In genomic region chr12:69674176-69674575, GRCm38 (mm10) we compare ENCODE assay signal across 25 mouse cellular contexts. TPM values are rescaled to one million over a fixed set of nuclear protein-coding genes. Genes with fewer than 3 reads are reported as not detected.
DNase-seq lines count a peak whose midpoint lies in the region; ATAC-seq and TF ChIP-seq lines count a peak whose summit lies in the region.
"Had no signal": no experiment of that assay in that cellular context is flagged by ENCODE, and none has a peak within 500 bp of the region (broad histone marks: within the 10 kb centered on the region; RNA-seq: fewer than 3 reads in every experiment).

No protein-coding gene starts in this region.

- no peak for TF ChIP-seq CTCF in kidney, adult 2 months (conservative IDR thresholded peaks at IDR 0.05; ENCODE audit: insufficient read depth, insufficient read length, low read depth, low read length)
- TF ChIP-seq CTCF in lung, embryonic 14.5 days (IDR thresholded peaks at IDR 0.05; ENCODE audit: low read depth): no peak
- no peak for TF ChIP-seq CTCF in lung, adult 2 months (IDR thresholded peaks at IDR 0.05; ENCODE audit: insufficient read depth, low read length)

- H3K4me2 ChIP-seq in lung, embryonic 14.5 days: no peak overlapping the region
- H3K4me2 ChIP-seq: embryonic facial prominence, embryonic 15.5 days; hindbrain, embryonic 14.5 days; liver, embryonic 12.5 days; neural tube, embryonic 12.5 days had no signal

- WGBS in heart, embryonic 10.5 days: 97% methylated on average over 1 of the region's 1 CpGs
- 2% methylated on average over 1 of the region's 1 CpGs for WGBS in kidney, adult 2 months
- 50% methylated on average over 1 of the region's 1 CpGs for WGBS in lung, embryonic 14.5 days
- 16% methylated on average over 1 of the region's 1 CpGs for WGBS in lung, adult 2 months

- no peak overlapping the region for H3K27ac ChIP-seq in heart, embryonic 10.5 days
- H3K27ac ChIP-seq in kidney, adult 2 months (ENCODE audit: insufficient read depth, low read depth, low read length): no peak overlapping the region
- no peak overlapping the region for H3K27ac ChIP-seq in lung, embryonic 14.5 days (ENCODE audit: low read depth)
- H3K27ac ChIP-seq: embryonic facial prominence, embryonic 15.5 days; hindbrain, embryonic 14.5 days; liver, embryonic 12.5 days; neural tube, embryonic 12.5 days; stomach, postnatal 0 days had no signal

- TF ChIP-seq POLR2A in kidney, adult 2 months (IDR thresholded peaks at IDR 0.05; ENCODE audit: low read depth, low read length): no peak
- TF ChIP-seq POLR2A in lung, adult 2 months (IDR thresholded peaks at IDR 0.05; ENCODE audit: borderline replicate concordance, extremely low read depth, low read depth, low read length): no peak

- peak; percentile 82 for DNase-seq in heart, adult 11 months
- no peak for DNase-seq in heart, embryonic 10.5 days (ENCODE audit: low spot score)
- peak; percentile 36 for DNase-seq in kidney, adult 2 months
- DNase-seq in kidney, postnatal 25 days: no peak
- DNase-seq in lung, embryonic 14.5 days: peak; percentile 59
- DNase-seq in lung, adult 2 months: no peak
- DNase-seq in Muller cell, postnatal 12 days (ENCODE audit: inconsistent ontology term): no peak
- DNase-seq: adrenal gland, adult 8-10 months; cerebellum, adult 8-10 months; gastrocnemius, postnatal 10 days; heart, postnatal 36 days; kidney, adult 18-20 months; left cerebral cortex, postnatal 4 days; lung, adult 18-20 months; midbrain, embryonic 14.5 days; right cerebral cortex, postnatal 14 days; thymus, adult 2 months had no signal

- ATAC-seq in lung, embryonic 14.5 days (ENCODE audit: insufficient read depth): no peak
- ATAC-seq: CD4-positive, CD25-positive, alpha-beta regulatory T cell, adult 4 months; forebrain, embryonic 14.5 days; inflammation-experienced regulatory T-cells, adult 6 months had no signal

- H3K9me3 ChIP-seq in heart, embryonic 10.5 days: no peaks in the 10 kb centered on the region
- H3K9me3 ChIP-seq in lung, embryonic 14.5 days (ENCODE audit: low read depth, low read length): no peaks in the 10 kb centered on the region
- H3K9me3 ChIP-seq: embryonic facial prominence, embryonic 15.5 days; liver, embryonic 12.5 days; neural tube, embryonic 12.5 days had no signal

- H3K27me3 ChIP-seq in heart, embryonic 10.5 days (ENCODE audit: insufficient read depth, poor library complexity, severe bottlenecking): no peaks in the 10 kb centered on the region
- no peaks in the 10 kb centered on the region for H3K27me3 ChIP-seq in kidney, adult 2 months (replicated peaks; ENCODE audit: control insufficient read depth, insufficient read depth, low read length)
- no peaks in the 10 kb centered on the region for H3K27me3 ChIP-seq in lung, embryonic 14.5 days (ENCODE audit: insufficient read depth, low read length)
- H3K27me3 ChIP-seq: embryonic facial prominence, embryonic 15.5 days; liver, embryonic 12.5 days; neural tube, embryonic 12.5 days had no signal

- H3K36me3 ChIP-seq in heart, embryonic 10.5 days: no peaks in the 10 kb centered on the region
- no peaks in the 10 kb centered on the region for H3K36me3 ChIP-seq in kidney, adult 2 months (ENCODE audit: control insufficient read depth, insufficient read depth, low read length)
- H3K36me3 ChIP-seq in lung, embryonic 14.5 days (ENCODE audit: insufficient read depth): no peaks in the 10 kb centered on the region
- H3K36me3 ChIP-seq: embryonic facial prominence, embryonic 15.5 days; liver, embryonic 12.5 days; neural tube, embryonic 12.5 days had no signal

- no peak overlapping the region for H3K4me3 ChIP-seq in heart, embryonic 10.5 days
- H3K4me3 ChIP-seq in kidney, adult 2 months (ENCODE audit: insufficient read depth, low read depth, low read length): no peak overlapping the region
- no peak overlapping the region for H3K4me3 ChIP-seq in lung, embryonic 14.5 days (ENCODE audit: low read depth, low read length)
- H3K4me3 ChIP-seq in lung, adult 2 months (replicated peaks; ENCODE audit: extremely low read depth, low read depth, low read length): no peak overlapping the region
- H3K4me3 ChIP-seq: embryonic facial prominence, embryonic 15.5 days; liver, embryonic 12.5 days; neural tube, embryonic 12.5 days had no signal

- no peak overlapping the region for H3K9ac ChIP-seq in lung, embryonic 14.5 days
- H3K9ac ChIP-seq: embryonic facial prominence, embryonic 15.5 days; hindbrain, embryonic 14.5 days; liver, embryonic 12.5 days; neural tube, embryonic 12.5 days had no signal

- H3K4me1 ChIP-seq in heart, embryonic 10.5 days: peaks cover 10% of the 10 kb centered on the region; the same call in 1 of the 2 replicates
- H3K4me1 ChIP-seq in kidney, adult 2 months (ENCODE audit: control insufficient read depth, insufficient read depth, low read length): peaks cover 20% of the 10 kb centered on the region
- H3K4me1 ChIP-seq in lung, embryonic 14.5 days (ENCODE audit: insufficient read depth): peaks cover 8% of the 10 kb centered on the region; the same call in 1 of the 2 replicates
- H3K4me1 ChIP-seq in lung, adult 2 months (ENCODE audit: control insufficient read depth, insufficient read depth, low read length): peaks cover 11% of the 10 kb centered on the region

RNA-seq across cellular contexts. Expression of gene Sos2, which starts 7.5 kb away (rescaled TPM):
- 5.6 and 6.8 TPM in 2 replicates for polyA plus RNA-seq in heart, embryonic 10.5 days (2016; fragmentation: Nextera tagmentation; extraction: Ambion mirVana)
- polyA plus RNA-seq in kidney, adult 2 months (2012; rRNA removed): 28.5 and 28.8 TPM in 2 replicates
- polyA plus RNA-seq in lung, embryonic 14.5 days (2014; fragmentation: Nextera tagmentation; extraction: Ambion mirVana): 11.4 and 13.0 TPM in 2 replicates
- 17.6 and 25.1 TPM in 2 replicates for polyA plus RNA-seq in lung, adult 2 months (2012; rRNA removed)

RNA-seq across cellular contexts. Expression of gene L2hgdh, which starts 50.5 kb away (rescaled TPM):
- polyA plus RNA-seq in heart, embryonic 10.5 days (2016; fragmentation: Nextera tagmentation; extraction: Ambion mirVana): 17.8 and 20.3 TPM in 2 replicates
- 27.2 and 35.5 TPM in 2 replicates for polyA plus RNA-seq in kidney, adult 2 months (2012; rRNA removed)
- 13.1 and 14.5 TPM in 2 replicates for polyA plus RNA-seq in lung, embryonic 14.5 days (2014; fragmentation: Nextera tagmentation; extraction: Ambion mirVana)
- polyA plus RNA-seq in lung, adult 2 months (2012; rRNA removed): 1.6 and 3.9 TPM in 2 replicates

RNA-seq across cellular contexts. Expression of gene Atp5s, which starts 50.6 kb away (rescaled TPM):
- 27.6 and 33.2 TPM in 2 replicates for polyA plus RNA-seq in heart, embryonic 10.5 days (2016; fragmentation: Nextera tagmentation; extraction: Ambion mirVana)
- polyA plus RNA-seq in kidney, adult 2 months (2012; rRNA removed): 18.6 and 20.2 TPM in 2 replicates
- polyA plus RNA-seq in lung, embryonic 14.5 days (2014; fragmentation: Nextera tagmentation; extraction: Ambion mirVana): 29.4 and 33.3 TPM in 2 replicates
- 12.4 and 14.2 TPM in 2 replicates for polyA plus RNA-seq in lung, adult 2 months (2012; rRNA removed)

Comparison
In these comparisons a context has a peak if more than half of its experiments do, and no peak if none do; other contexts are left out.
1. DNase-seq: peak in heart, adult 11 months (single experiment), kidney, adult 2 months (single experiment) and lung, embryonic 14.5 days (single experiment); none in heart, embryonic 10.5 days (single experiment), kidney, postnatal 25 days (0 of 2), lung, adult 2 months (single experiment) and Muller cell, postnatal 12 days (single experiment).